Mouse (Mus musculus) gastrocnemius, postnatal 10 days (tissue): ENCODE data around the gene Dhdds. TPM values are rescaled to one million over a fixed set of nuclear protein-coding genes. Genes with fewer than 3 reads are reported as not detected.

Experiments
- DNase-seq: peaks from one replicate; pipeline ENCODE4 v3.0.0; 2021; ENCODE audit warnings: mixed read lengths
- total RNA-seq, 2 experiments: library from RNA; stranded (reverse); gene quantifications; 2 replicates each; pipeline ENCODE4 v1.2.3; 2021

Dhdds gene
- total RNA-seq, 2 experiments from 2014 or later, result 16.7 to 17.5 TPM

- DNase-seq, result no peak
Observed at GRCm38 (mm10) chr4:133956358-133956757, 44.4 kb downstream of the Dhdds start.

GRCm38 (mm10) chr4:133946736-133947135, 54.0 kb downstream of the Dhdds start:
- DNase-seq, result no peak

GRCm38 (mm10) chr4:133943791-133944190, 56.9 kb downstream of the Dhdds start:
- DNase-seq, result no peak

- DNase-seq, result no peak
Observed at GRCm38 (mm10) chr4:133942679-133943078, 58.0 kb downstream of the Dhdds start.

- no peak for DNase-seq
Observed at GRCm38 (mm10) chr4:133941576-133941975, 59.1 kb downstream of the Dhdds start.

GRCm38 (mm10) chr4:133940386-133941260, 60.1 kb downstream of the Dhdds start:
- DNase-seq, result no peak

GRCm38 (mm10) chr4:133938077-133938476, 62.6 kb downstream of the Dhdds start:
- no peak for DNase-seq

- no peak for DNase-seq
Observed at GRCm38 (mm10) chr4:133931785-133932184, 68.9 kb downstream of the Dhdds start.

- DNase-seq, result no peak
Observed at GRCm38 (mm10) chr4:133931349-133931748, 69.4 kb downstream of the Dhdds start.

- DNase-seq, result no peak
Observed at GRCm38 (mm10) chr4:133929278-133929670, 71.4 kb downstream of the Dhdds start.

- no peak for DNase-seq
Observed at GRCm38 (mm10) chr4:133928576-133929277, 72.0 kb downstream of the Dhdds start.

- DNase-seq, result no peak
Observed at GRCm38 (mm10) chr4:133925204-133925603, 75.5 kb downstream of the Dhdds start.

- no peak for DNase-seq
Observed at GRCm38 (mm10) chr4:133923743-133924142, 77.0 kb downstream of the Dhdds start.

Other genes starting within 250 kb of the Dhdds start
- 10 to 100 TPM; 33.5 to 44.1 TPM for gene Arid1a, start 244.1 kb downstream of the Dhdds start, total RNA-seq
- 1 to 10 TPM; 7.2 to 8.1 TPM for gene Rps6ka1, start 113.1 kb downstream of the Dhdds start, total RNA-seq
- 100 to 1,000 TPM; 225 to 257 TPM for gene Hmgn2, start 32.3 kb downstream of the Dhdds start, total RNA-seq
- gene Lin28a, start 17.9 kb upstream of the Dhdds start, total RNA-seq, result 1 to 10 TPM; 1.7 to 2.8 TPM
- gene Zfp683, start 52.9 kb upstream of the Dhdds start, total RNA-seq, result not detected
- gene Crybg2, start 59.9 kb upstream of the Dhdds start, total RNA-seq, result not detected
- gene Cd52, start 94.2 kb upstream of the Dhdds start, total RNA-seq, result 1 to 10 TPM in 1 of 2 experiments, under 1 TPM in 1; 0.70 to 2.1 TPM
- gene Ubxn11, start 101.7 kb upstream of the Dhdds start, total RNA-seq, result 1 to 10 TPM in 1 of 2 experiments, under 1 TPM in 1; 0.73 to 1.7 TPM
- gene Sh3bgrl3, start 127.9 kb upstream of the Dhdds start, total RNA-seq, result 10 to 100 TPM; 44.9 to 59.6 TPM
- 10 to 100 TPM; 50.5 to 55.0 TPM for gene Cep85, start 186.2 kb upstream of the Dhdds start, total RNA-seq
- not detected for gene Gm7534, start 202.1 kb upstream of the Dhdds start, total RNA-seq
- 1 to 10 TPM in 1 of 2 experiments, not detected in 1; 1.1 TPM for gene Catsper4, start 226.5 kb upstream of the Dhdds start, total RNA-seq
- gene Cnksr1, start 237.5 kb upstream of the Dhdds start, total RNA-seq, result 1 to 10 TPM; 3.3 to 5.2 TPM
- not detected for gene E130218I03Rik, start 242.7 kb upstream of the Dhdds start, total RNA-seq
- 1 to 10 TPM; 3.4 to 4.3 TPM for gene Zfp593, start 244.7 kb upstream of the Dhdds start, total RNA-seq
- not detected for gene Gm30191, start 246.0 kb upstream of the Dhdds start, total RNA-seq